Mouse (Mus musculus) embryonic fibroblast, embryonic 13.5 days (primary cell): Measurements from ENCODE around the gene Rras.

Experiments
- CTCF ChIP-seq: IDR thresholded peaks from 2 replicates; pipeline ENCODE4 v1.5.1; 2011; ENCODE audit warnings: mild to moderate bottlenecking, control low read depth, low read length, moderate library complexity, borderline replicate concordance; ENCODE audit not compliant: insufficient read depth
- POLR2A ChIP-seq: IDR thresholded peaks from 2 replicates; pipeline ENCODE4 v1.6.1; 2011; ENCODE audit warnings: low read depth, mild to moderate bottlenecking, control low read depth, low read length, moderate library complexity

GRCm38 (mm10) chr7:45016761-45017160 is 1.0 kb upstream of the Rras start:
- no peak for TF ChIP-seq CTCF
- TF ChIP-seq POLR2A, result no peak
